Mouse (Mus musculus) embryonic facial prominence, embryonic 15.5 days (tissue): ENCODE results near the gene Yipf2. TPM values are rescaled to one million over a fixed set of nuclear protein-coding genes. Genes with fewer than 3 reads are reported as not detected.
"Not testable (repeated sequence)": the region's sequence is repeated elsewhere in the genome, so short reads cannot be mapped to it uniquely, and the experiment has no call there.

Experiments used
- ATAC-seq: fragments of 200-750 bp; cut with Nextera tagmentation; 2 replicates; pipeline ENCODE4 v1.8.0; 2017; ENCODE audit warnings: low read depth, moderate TSS enrichment; ENCODE audit not compliant: insufficient number of reproducible peaks, low FRiP score, low TSS enrichment
- H3K27ac ChIP-seq: fragments of 300-500 bp; sonication (generic); replicated peaks from 2 replicates; pipeline ENCODE4 v1.5.1; 2015; ENCODE audit warnings: mild to moderate bottlenecking, inconsistent platforms
- H3K27me3 ChIP-seq: fragments of 300-500 bp; sonication (generic); 2 replicates; pipeline ENCODE4 v1.6.1; 2015; ENCODE audit warnings: inconsistent platforms
- H3K36me3 ChIP-seq: fragments of 300-500 bp; sonication (generic); 2 replicates; pipeline ENCODE4 v1.6.1; 2015; ENCODE audit warnings: mild to moderate bottlenecking, inconsistent platforms
- H3K4me1 ChIP-seq: fragments of 300-500 bp; sonication (generic); 2 replicates; pipeline ENCODE4 v1.6.1; 2015; ENCODE audit warnings: inconsistent platforms
- H3K4me2 ChIP-seq: fragments of 300-500 bp; sonication (generic); replicated peaks from 2 replicates; pipeline ENCODE4 v1.6.1; 2015; ENCODE audit warnings: mild to moderate bottlenecking, inconsistent platforms
- H3K4me3 ChIP-seq: fragments of 300-500 bp; sonication (generic); replicated peaks from 2 replicates; pipeline ENCODE4 v1.5.1; 2015; ENCODE audit warnings: mild to moderate bottlenecking, inconsistent platforms
- H3K9ac ChIP-seq: fragments of 300-500 bp; sonication (generic); 2 replicates; pipeline ENCODE4 v1.6.1; 2015; ENCODE audit warnings: inconsistent platforms
- H3K9me3 ChIP-seq: fragments of 300-500 bp; sonication (generic); replicated peaks from 2 replicates; pipeline ENCODE4 v1.6.1; 2016; ENCODE audit warnings: inconsistent platforms
- WGBS: fragments of 180-500 bp; shearing (Covaris S2); methylation state at CpG from one replicate; pipeline ENCODE4 v1.1.7; 2015; 5-methylcytosine and 5-hydroxymethylcytosine counted together
- polyA plus RNA-seq: library from polyadenylated mRNA; unstranded; fragments of >200 nt; fragmentation: Nextera tagmentation; extraction: Ambion mirVana; gene quantifications from 2 replicates; pipeline ENCODE4 v1.2.1, GENCODE M21; 2015

The Yipf2 gene
- polyA plus RNA-seq, 1 experiment from 2014 or later, result 29.2 TPM

DNA sequence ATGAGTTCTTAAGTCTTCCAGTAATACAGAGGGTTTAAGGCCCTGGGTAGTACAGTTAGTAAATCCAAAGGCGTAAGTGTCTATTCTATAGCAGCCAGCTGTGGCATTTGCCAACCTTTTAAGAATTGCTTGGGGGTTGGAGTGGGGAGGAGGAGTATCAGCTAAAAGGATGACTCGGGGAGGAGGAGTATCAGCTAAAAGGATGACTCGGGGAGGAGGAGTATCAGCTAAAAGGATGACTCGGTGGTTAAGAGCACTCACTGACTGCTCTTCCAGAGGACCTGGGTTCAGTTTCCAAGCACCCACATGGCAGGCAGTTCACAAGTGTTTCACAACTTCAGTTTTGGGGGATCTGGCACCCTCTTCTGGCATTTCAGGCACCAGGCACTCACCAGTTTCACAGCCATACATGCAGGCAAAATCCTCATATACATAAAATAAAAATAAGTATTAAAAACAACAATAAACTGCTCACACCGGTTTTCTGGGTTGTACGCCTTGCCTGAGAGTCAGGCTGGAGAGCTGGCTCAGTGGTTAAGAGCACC lies 37.4 kb downstream of the Yipf2 start:
- Histone ChIP-seq H3K36me3 (peaks cover 25% of the 10 kb centered on the region), H3K4me2 (no peak overlapping the region), H3K9ac (no peak overlapping the region), H3K27ac (no peak overlapping the region), H3K27me3 (no peaks in the 10 kb centered on the region), H3K4me3 (no peak overlapping the region), H3K9me3 (no peaks in the 10 kb centered on the region), H3K4me1 (0 out of 2 replicates have a peak, but pooled peaks cover 4% of the 10 kb centered on the region)
- WGBS, result 80% methylated on average over 6 of the region's 6 CpGs
- no peak for ATAC-seq

GRCm38 (mm10) chr9:21553607-21554273 lies 38.9 kb downstream of the Yipf2 start:
- H3K36me3 ChIP-seq, result peaks cover 30% of the 10 kb centered on the region
- ATAC-seq, result no peak
- 82% methylated on average over 6 of the region's 6 CpGs for WGBS

GRCm38 (mm10) chr9:21551049-21551448 lies 41.6 kb downstream of the Yipf2 start:
- no peak for ATAC-seq
- H3K27ac ChIP-seq, result no peak overlapping the region
- H3K9ac ChIP-seq, result no peak overlapping the region
- WGBS, result 100% methylated on average over 2 of the region's 2 CpGs
- H3K4me1 ChIP-seq, result peaks cover 20% of the 10 kb centered on the region
- no peaks in the 10 kb centered on the region for H3K27me3 ChIP-seq
- H3K4me2 ChIP-seq, result no peak overlapping the region
- H3K4me3 ChIP-seq, result no peak overlapping the region
- peaks cover 20% of the 10 kb centered on the region for H3K36me3 ChIP-seq
- no peaks in the 10 kb centered on the region for H3K9me3 ChIP-seq

More at GRCm38 (mm10) chr9:21553607-21554273, 38.9 kb downstream of the Yipf2 start:
- H3K27ac ChIP-seq, result no peak overlapping the region
- no peaks in the 10 kb centered on the region for H3K9me3 ChIP-seq
- peaks cover 15% of the 10 kb centered on the region; the same call in 1 of the 2 replicates for H3K4me1 ChIP-seq
- H3K9ac ChIP-seq, result no peak overlapping the region
- H3K4me3 ChIP-seq, result no peak overlapping the region
- H3K27me3 ChIP-seq, result no peaks in the 10 kb centered on the region
- no peak overlapping the region for H3K4me2 ChIP-seq

DNA sequence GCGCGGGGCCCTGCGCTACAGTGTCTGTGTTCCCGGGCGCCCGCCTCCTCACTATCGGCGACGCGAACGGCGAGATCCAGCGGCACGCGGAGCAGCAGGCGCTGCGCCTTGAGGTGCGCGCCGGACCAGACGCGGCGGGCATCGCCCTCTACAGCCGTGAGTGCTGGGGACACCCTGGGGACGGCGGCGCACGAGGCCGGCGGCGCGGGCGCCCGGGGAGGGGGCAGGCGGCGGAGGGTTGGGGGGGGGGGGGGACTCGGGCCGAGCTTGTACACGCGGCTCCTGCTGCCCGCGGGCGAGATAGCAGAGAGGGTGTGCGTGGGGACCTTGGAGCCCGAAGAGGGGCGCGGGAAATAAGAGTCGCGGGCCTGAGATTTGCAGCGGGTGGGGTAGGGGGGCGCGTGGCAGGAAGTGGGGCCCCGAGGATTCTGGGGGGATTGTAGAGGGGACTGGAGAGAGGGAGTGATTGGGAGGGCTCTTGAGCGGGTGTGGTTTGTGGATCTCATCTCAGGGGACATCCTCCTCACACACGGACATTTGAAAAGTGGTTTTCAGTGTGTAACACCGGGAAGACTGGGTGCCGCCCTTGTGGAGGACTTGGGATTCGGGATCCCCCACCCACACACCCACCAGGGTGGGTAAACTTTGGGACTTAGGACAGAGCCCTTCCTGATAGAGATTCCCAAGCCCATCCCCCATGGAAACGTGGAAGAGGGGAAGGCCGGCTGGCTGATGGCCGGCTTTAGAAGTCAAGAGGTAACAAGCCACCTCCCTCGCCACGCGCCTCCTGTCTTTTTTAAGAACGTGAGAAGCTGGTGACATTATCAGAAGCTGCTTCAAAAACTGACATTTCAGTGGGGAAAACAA lies 45.3 kb downstream of the Yipf2 start:
- Histone ChIP-seq H3K27me3 (no peaks in the 10 kb centered on the region), H3K9me3 (no peaks in the 10 kb centered on the region), H3K27ac (peak overlapping the region; percentile 99), H3K9ac (peak overlapping the region; percentile 97), H3K4me2 (peak overlapping the region; percentile 52), H3K4me1 (peaks cover 33% of the 10 kb centered on the region), H3K4me3 (peak overlapping the region; percentile 85), H3K36me3 (peaks cover 11% of the 10 kb centered on the region)
- ATAC-seq, result no peak
- WGBS, result under 1% methylated on average over 45 of the region's 66 CpGs

GRCm38 (mm10) chr9:21546789-21547074 lies 45.9 kb downstream of the Yipf2 start, which contains the start of gene Carm1:
TSS of gene Carm1 (plus strand) at chr9:21546894.
- H3K27me3 ChIP-seq, result no peaks in the 10 kb centered on the region
- peaks cover 33% of the 10 kb centered on the region for H3K4me1 ChIP-seq
- 1% methylated on average over 18 of the region's 52 CpGs for WGBS
- peak within 1 kb of the TSS; percentile 99 for H3K27ac ChIP-seq
- peak within 1 kb of the TSS; percentile 85 for H3K4me3 ChIP-seq
- H3K9me3 ChIP-seq, result no peaks in the 10 kb centered on the region
- H3K36me3 ChIP-seq, result peaks cover 11% of the 10 kb centered on the region
- H3K9ac ChIP-seq, result peak within 1 kb of the TSS; percentile 97
- no peak for ATAC-seq
- H3K4me2 ChIP-seq, result peak within 1 kb of the TSS; percentile 70

DNA sequence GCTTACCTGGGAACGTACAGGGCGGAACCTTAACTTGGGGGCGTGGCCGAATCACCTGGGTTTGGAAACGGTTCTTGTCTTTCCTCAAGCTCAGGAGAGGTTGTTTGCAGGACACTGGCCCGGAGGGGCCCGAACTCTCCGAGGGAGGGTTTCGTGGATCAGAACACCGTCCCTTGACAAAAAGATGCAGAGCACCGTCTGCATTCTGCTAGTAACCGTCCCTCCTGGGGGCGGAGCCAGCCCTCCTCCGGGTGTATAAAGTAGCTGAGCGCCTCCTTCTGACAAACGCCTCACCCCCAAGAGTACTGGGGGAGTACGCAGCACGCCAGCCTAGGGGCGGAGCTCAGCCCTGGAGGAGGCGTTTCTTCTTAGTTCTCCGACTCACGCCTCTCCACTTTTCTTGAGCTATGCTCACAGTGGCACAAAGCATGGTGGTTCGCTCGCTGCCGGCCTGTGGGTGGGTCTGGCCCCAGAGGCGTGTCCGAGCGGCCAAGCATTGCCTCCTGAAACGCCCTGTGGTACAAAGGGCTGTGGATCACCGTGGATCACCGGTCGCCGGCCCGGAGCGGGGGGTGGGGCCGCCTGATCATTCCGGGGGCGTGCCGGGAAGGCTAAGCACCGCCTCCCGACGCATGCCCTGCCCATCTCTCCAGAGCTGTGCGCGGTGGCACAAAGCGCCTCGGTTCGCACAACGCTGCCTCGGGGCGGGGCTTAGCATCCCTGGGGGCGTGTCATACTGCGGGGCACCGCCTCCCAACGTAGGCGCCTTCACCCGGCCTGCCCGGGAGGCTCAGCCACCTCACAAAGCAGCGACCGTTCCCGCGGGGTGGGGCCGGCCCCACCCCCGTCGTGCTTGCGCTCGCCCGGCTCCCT lies 46.5 kb downstream of the Yipf2 start:
- H3K27ac ChIP-seq, result peak overlapping the region; percentile 97
- H3K4me3 ChIP-seq, result peak overlapping the region; percentile 85
- peak; percentile 95 for ATAC-seq
- peaks cover 11% of the 10 kb centered on the region for H3K36me3 ChIP-seq
- H3K9me3 ChIP-seq, result no peaks in the 10 kb centered on the region
- H3K4me1 ChIP-seq, result peaks cover 33% of the 10 kb centered on the region
- H3K27me3 ChIP-seq, result no peaks in the 10 kb centered on the region
- WGBS, result under 1% methylated on average over 67 of the region's 67 CpGs
- H3K9ac ChIP-seq, result peak overlapping the region; percentile 57
- peak overlapping the region; percentile 70 for H3K4me2 ChIP-seq

GRCm38 (mm10) chr9:21545351-21545915 lies 47.2 kb downstream of the Yipf2 start:
- Histone ChIP-seq H3K9me3 (no peaks in the 10 kb centered on the region), H3K9ac (peak overlapping the region; percentile 57), H3K36me3 (peaks cover 6% of the 10 kb centered on the region), H3K27me3 (no peaks in the 10 kb centered on the region), H3K4me1 (peaks cover 33% of the 10 kb centered on the region), H3K27ac (peak overlapping the region; percentile 97), H3K4me2 (peak overlapping the region; percentile 70), H3K4me3 (peak overlapping the region; percentile 85)
- peak; percentile 76 for ATAC-seq
- 6% methylated on average over 9 of the region's 9 CpGs for WGBS

- not testable (repeated sequence) for H3K36me3 ChIP-seq, H3K27ac ChIP-seq, H3K27me3 ChIP-seq, H3K9me3 ChIP-seq, ATAC-seq, H3K9ac ChIP-seq, H3K4me2 ChIP-seq, H3K4me3 ChIP-seq
- peaks cover 13% of the 10 kb centered on the region for H3K4me1 ChIP-seq
- WGBS, result 92% methylated on average over 2 of the region's 2 CpGs
Measured at GRCm38 (mm10) chr9:21542001-21542400, 50.6 kb downstream of the Yipf2 start.

DNA sequence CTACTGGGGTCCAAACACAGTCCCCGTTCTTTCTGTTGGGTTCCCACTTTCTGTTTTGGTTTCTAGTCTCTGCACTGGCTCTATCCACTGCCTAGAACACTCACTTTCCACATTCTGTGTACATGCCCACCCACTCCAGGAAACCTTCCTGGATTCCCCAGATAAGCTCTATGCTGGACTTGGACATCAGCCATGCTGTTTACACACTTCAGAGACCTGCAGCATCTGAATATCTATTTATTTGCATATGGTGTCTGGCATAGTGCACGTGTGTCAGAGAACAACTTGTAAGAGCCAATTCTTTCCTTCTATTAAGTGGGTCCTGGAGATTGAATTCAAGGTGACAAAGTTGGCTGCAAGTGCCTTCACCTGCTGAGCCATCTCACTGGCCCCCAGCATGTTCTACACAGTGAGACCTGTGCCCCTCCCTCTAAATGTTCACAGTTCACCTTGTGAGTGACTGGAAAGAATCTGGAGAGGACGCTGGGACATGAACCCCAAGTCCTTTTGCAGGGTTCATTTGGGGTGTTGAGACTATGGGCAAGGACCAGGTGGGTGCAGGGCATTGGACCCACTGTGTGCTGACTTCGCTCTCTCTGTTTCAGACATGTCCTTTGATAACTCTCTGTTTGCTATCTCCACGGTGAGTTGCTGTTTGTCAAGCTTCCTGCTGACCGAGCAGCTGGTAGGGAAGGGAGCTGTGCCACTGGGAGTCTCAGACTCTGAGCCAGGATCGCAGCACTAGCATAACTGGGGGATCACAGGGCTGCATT lies 52.5 kb downstream of the Yipf2 start:
- Histone ChIP-seq H3K27ac (no peak overlapping the region; the same call in 1 of the 2 replicates), H3K36me3 (no peaks in the 10 kb centered on the region), H3K4me3 (no peak overlapping the region), H3K9ac (no peak overlapping the region), H3K9me3 (no peaks in the 10 kb centered on the region), H3K4me2 (no peak overlapping the region), H3K27me3 (no peaks in the 10 kb centered on the region), H3K4me1 (peaks cover 7% of the 10 kb centered on the region)
- no peak for ATAC-seq
- 73% methylated on average over 7 of the region's 7 CpGs for WGBS
